Mouse (Mus musculus) cerebellum, adult 2 months (tissue): ENCODE data around the gene H3f3b.

ENCODE experiments used
- CTCF ChIP-seq: fragments of 200-500 bp; IDR thresholded peaks from 2 replicates; pipeline ENCODE4 v1.5.1; 2011; ENCODE audit warnings: low read depth, mild to moderate bottlenecking, control low read depth, low read length, moderate library complexity, borderline replicate concordance; ENCODE audit not compliant: insufficient read depth
- POLR2A ChIP-seq: fragments of 200-500 bp; IDR thresholded peaks from 2 replicates; pipeline ENCODE4 v1.6.1; 2011; ENCODE audit warnings: low read length, control low read depth, borderline replicate concordance; ENCODE audit not compliant: insufficient read depth

- TF ChIP-seq POLR2A (no peak), CTCF (no peak)
Observed at GRCm38 (mm10) chr11:116062521-116062920, 34.8 kb upstream of the H3f3b start.
